Mouse (Mus musculus) A20 (cell line): ENCODE results near the gene Ryr3.
A peak's percentile ranks its signal among the peaks of the same experiment; 100 is the strongest.

Source experiments
- DNase-seq: peaks from one replicate; pipeline ENCODE4 v3.0.0-alpha.2; 2011; ENCODE audit warnings: low read depth, low spot score

Gene Ryr3

DNA sequence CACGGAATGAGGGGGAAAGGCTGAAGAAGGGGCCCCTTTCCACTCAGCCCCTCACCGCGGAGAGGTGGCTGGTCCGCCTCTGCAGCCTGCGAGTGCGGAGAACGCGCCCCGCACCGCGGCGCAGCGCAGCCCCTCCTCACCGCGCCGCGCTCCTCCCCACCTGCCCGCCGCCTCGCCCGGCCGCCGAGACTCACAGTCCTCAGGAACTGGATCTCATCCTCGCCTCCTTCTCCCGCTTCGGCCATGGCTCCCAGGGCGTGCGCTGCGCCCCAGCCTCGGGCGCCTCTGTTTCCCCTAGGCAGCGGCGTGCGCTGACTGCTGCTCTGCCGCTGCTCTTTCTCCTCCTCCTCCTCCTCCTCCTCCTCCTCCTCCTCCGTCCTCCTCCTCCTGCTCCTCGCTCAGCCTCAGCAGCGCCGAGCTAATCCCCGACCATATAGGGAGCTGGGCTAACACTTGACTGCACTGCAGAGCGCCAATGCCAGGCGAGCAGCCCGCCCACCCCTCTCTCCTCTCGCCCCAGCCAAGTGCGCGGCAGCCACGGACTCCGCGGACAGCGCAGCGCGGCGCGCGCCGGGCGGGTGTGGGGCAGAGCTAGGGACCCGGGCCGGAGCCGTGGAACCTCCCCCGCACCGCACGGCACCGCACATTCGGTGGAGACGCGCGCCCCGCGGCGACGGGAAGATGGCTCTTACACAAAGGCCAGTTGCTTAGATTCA lies at the start of gene Ryr3:
Gene Ryr3, minus strand, starts transcription at position 351 of the 716 bp plus-strand sequence.
- no peak for DNase-seq

DNA sequence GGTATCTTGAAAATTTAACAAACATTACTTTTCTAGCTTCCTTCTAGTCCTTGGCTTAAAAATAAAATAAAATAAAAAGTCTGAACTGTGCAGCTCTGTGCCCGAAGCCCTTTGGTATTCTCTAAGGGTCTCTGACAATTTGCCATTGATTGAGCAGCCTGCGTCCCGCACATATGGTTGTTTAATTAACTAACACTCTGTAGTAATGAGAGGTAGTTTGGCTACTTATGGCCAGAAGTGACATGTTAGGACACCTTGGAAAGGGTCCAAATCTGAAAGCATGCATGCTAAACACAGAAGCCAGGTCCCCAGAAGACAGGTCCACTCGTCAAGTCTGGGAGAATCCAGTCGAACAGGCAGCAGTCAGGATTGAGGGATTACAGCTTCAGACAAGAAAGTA lies 22.0 kb upstream of the Ryr3 start:
- no peak for DNase-seq

DNA sequence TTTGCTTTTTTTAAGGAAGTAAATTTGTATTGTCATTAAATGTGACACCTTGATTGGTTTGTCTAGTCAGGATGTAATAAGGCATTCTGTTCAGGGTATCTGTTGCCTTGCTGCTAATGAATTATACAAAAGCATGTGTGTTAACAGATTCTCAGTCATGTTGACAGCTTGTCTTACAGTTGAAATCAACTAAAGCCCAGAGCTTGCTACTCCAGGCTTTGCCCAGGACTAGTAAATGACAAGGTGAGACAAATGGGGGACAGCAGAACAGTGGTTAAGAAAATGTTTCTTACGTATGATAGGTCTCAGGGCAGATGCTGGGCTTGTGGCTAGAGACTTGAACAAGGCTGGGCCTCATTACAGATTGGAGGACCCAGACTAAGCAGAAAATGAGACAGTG lies 20.1 kb upstream of the Ryr3 start:
- no peak for DNase-seq

DNA sequence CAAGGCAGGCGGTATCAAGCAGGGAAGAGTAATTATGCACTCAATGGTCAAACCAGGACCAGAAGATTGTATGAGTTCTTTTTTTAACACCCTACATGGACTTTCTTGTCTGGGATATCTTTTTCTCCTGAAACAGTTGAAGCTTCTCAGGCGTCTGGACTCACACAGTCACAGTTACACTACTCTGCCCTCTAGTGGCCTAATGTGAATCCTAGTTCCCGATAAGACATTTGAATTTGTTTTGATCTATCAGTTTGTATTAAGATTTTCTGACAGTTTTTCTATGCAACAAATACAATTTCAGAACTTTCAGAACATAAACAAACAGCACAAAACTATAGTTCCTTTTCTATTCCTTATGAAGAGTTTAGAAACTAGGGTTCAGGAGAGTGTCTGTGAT lies 17.7 kb upstream of the Ryr3 start:
- DNase-seq, result peak; percentile 3

DNA sequence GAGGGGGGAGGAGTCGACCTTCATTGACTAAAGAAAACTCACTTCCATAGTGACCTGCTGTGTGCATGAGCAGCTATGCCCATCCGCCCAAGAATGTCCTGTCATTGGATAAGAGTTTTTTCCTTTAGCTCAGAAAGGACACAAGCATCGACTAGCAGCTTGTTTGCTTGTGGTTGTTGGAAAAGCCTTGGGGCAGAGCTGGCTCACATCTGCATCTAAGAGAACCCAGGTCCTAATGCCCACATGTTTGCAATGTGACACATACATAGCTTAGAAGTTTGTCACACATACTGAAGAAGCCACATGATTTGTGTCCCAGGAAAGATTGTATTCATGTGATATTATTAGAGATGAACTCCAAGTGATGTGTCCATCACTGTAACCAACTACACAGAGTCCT lies 16.5 kb upstream of the Ryr3 start:
- DNase-seq, result no peak

DNA sequence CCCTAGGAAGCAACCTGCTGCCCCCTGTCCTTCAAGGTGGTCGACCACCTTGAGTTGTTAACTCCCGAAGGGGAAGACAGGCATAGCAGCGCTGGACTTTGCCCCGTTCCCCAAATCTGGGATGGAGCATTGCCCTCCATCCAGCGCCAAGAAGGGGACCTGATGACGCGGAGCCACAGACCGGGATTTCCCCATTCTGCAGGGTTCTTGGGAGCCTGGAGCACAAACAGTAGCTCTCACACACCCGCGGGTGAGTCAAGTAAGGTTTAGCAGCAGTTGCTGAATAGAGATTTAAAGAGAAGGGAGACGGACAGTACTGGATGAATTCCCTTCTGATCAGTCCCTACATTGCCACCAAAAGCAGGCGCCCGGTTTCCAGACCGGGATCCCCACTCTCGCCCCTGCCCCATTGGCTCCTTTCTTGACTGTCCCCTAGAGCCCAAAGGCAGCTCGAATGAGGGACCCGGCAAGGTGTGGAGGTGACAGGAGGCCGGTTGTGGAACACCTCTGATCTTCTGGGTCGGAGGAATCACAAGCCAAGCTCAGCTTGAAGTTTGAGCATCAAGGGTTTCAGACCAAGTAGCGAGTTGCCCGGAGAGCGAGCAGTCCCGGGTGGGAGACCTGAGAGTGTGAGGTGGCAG lies 671 bp downstream of the Ryr3 start:
- no peak for DNase-seq

DNA sequence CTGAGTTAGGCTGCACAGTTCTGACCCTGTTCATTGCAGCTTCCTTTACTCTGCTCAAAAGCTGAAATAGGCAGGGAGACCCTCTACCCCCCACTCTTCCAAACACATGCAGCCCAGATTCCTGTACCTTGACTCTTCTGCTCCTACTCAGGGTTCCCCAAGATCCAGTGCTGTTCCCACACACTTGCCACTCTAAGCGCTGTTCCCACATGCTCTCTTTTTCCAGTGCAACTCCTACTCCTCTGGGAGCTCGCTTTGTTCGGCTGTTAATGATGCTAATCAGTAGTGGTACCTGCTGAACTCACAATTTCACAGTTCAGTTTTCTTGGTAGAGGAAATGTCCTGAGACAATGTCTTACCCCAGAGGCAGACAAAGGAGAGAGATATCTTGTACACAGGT lies 6.9 kb downstream of the Ryr3 start:
- DNase-seq, result no peak

DNA sequence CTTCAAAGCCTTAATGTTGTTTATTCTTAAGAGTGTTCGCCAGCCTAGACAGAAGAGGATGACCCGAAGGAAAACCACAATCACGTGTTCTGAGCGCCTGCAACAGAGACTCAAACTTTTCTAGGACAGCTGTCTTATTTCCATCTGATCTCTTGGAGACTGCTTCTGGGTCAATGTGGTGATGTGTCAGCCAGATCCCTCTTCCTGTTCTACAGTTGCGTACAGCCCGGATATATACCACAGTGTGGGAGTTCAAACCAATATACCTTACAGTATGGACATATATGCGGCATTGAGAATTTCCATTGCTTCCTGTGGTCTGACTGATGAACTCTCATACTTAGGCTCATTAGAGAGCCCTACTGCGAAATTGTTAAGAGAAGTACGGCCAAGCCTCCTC lies 7.6 kb downstream of the Ryr3 start:
- no peak for DNase-seq

DNA sequence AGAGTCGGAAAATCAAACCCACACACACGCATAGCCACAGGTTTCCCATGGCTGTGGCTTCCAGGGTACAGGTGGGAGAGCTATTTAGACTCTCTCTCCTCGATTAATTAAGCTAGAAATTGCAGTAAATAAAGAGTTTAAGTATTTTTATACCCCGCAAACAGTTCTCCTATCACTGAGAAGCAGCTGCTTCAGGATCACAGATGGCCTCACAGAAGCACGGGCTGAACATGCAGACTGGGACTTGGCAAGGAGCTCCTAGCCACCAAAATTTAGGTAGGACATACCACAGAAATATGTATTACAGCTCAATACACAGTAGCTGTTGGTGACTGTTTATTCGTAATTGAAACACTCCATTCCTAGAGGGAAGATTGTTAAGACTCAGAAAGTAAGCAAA lies 14.0 kb downstream of the Ryr3 start:
- DNase-seq, result no peak

DNA sequence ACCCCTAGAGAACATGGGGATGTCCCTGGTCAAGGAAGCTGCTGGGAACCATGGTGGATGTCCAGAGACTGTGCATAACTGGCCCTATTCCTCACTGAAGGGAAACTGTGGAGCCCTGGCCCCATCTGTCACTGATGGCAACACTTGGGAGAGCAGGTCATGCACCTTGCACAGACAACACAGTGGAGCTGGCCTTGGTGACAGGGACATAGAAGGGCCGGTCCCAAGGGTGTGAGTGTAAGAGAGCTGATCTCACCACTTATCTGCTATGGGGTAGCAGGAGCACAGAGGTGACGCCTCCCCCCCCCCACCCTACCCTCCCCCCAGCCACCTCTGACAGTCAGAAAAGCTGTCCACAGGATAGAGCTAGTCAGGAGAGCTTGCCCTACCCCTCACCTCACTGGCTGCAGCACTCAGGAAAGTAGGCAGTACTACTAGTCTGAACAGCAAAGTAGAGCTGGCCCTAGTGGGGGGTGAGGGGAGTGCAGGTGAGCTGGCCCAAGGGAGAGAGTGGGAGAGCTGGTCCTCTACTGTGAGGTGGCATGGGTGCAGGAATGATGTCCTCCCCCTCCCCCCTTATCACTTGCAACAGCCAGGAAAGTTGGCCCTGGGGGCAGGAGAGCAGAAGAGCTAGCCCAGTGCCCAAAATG lies 17.7 kb downstream of the Ryr3 start:
- DNase-seq, result no peak

DNA sequence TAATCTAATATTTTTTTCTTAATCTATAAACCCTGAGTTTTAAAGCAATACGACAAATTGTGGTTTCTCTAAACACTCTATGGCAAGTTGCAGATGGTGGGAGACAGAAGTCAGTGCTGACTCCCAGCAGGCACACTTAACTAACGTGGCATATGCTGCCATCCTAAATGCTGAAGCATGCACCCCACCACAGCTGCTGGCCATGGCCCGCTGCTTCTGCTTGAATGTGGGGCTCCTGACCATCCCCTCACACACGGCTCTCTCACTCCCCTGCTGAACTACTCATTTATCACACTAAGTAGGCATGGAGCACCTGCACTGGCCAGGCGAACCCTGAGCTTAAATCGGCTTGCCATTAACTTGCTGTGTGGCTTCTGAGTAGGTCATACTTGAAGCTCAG lies 29.7 kb downstream of the Ryr3 start:
- no peak for DNase-seq

DNA sequence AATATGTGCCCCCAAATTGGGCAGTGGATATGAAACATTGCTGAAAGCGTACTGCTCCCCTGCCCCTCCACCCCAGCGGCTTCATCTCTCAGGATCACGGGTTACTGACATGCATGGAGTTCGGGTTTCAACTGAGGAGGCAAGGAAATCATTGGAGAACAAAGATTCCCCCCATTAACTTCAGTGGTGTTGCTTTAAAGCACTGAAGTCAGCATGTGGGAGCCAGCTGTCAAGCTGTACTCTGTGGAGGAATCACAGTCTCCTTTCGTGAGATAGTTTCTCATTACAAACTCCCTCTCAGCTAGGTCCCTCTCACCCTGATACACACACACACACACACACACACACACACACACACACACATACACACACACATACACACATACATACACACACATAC lies 35.2 kb downstream of the Ryr3 start:
- DNase-seq, result no peak

DNA sequence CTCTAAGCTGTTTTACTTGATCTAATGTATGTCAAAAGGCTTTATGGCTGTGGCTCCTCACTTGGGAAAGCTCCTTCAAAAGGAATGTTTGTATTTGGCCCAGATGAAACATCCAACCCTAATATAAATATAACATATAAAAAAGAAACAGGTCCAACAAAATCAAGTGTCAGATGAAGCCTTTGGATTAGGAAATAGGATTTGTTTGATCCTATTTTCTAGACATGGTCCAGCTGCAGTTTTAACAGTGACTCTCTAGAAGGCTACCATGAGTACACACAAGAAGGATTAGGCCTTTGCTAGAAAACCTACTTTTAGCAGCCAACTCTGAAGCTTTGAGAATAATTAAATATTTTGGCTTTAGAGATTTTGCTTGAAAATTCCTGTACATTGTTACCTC lies 38.8 kb downstream of the Ryr3 start:
- no peak for DNase-seq

DNA sequence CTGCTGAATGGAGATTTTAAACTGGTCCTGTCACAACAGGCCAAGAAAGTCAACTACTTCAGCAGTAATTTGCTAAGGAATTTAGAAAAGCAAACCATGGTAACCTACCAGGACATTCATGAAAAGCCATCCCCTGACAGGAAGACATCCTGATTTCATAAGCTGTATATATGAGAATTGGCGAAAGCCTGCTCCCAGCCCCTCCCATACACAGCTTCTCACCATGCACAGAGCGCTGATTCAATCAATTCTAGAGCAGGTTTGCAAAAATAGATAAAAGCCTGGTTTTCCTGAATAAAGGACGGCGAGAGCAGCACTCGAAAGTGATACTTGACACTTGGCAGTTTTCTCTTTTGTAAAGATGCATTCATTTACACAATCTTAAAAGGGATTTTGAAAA lies 40.6 kb downstream of the Ryr3 start:
- DNase-seq, result no peak

DNA sequence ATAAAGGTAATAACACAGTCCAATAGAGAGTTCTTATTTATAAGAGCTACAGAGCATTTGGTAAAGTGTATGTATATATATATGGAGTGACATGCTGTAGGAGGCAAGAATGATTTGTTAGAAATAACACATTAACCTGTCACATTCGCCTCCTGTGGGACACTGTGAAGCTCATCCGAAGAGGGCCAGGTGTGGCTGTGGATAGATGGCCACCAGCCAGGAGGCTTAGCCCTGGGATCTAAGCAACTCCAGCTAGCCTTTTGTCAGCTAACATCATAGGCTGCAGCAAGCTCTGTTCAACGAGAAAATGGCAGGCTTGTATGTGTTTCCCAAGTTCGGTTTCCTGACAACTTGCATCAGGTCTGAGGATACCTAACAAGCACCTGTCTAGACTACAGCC lies 48.8 kb downstream of the Ryr3 start:
- no peak for DNase-seq

DNA sequence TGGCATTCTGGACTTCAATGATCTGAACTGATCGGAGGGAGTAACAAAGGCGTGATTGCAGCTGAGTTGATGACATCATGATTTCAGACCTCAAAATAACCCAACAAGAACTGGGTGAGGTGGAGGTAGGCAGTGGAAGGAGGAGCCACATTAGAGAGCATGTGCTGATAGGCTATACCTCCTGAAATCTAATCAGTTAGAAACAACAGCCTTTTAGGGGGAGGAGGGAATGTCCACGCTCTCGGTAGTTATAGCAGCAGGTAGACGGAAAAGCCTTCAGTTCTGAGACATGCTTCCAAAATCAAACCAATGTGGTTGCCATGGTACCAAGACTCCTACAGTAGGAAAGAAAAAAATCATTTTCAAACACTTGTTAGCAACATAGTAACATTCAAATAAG lies 55.4 kb downstream of the Ryr3 start:
- no peak for DNase-seq

DNA sequence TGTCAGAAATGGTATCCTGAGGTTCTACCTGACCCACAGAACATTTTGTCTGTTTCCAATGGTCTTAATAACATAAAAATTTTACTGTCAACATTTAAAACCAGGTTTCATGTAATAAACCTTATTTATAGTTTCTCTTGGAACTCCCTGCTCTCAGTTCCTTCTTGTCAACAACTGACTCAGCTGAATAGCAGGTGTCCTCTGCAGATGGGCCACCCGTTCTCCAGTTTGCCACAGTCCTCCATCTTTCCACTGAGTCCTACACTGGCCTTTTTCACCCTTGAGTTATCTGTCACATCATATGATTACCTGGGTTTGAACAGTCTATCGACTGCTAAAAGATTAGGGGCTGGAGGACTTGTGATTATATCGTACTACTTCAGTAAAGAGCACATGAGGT lies 79.1 kb downstream of the Ryr3 start:
- DNase-seq, result no peak

DNA sequence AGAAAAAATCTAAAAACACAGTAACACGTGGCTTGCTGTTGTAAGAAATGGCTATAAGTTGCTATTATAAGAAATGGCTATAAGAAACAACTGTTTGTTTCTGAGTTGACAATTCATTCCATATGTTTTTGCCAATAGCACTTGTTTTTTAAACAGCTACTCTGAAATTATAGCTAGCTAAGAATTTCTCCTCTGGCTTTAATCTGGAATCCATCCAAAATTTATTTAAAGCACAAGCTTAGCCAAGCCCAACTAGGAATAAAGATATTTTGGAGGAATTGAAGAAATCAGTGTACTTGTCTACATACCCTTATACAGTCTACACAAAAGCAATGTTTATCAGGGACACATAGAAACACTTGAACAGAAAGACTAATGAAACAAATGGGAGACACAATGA lies 93.4 kb downstream of the Ryr3 start:
- no peak for DNase-seq

DNA sequence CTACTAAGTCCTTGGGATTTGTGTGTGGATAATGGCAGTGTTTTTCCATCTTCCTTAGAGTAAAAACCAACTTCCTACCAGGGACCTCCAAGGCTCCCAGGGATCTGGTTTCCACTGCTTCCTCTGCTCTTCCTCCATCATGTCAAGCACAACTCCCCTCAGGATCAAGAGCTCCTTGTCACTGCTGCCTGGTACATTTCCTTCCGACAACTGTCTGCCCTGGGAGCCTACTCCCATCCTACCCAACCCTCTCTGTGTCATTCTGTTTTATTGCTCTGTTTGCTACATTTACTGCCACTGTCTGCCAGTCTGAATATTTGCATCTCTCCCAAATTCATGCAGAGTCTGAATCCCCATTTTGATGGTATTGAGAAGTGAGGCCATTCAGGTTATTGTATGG lies 97.8 kb downstream of the Ryr3 start:
- DNase-seq, result no peak

DNA sequence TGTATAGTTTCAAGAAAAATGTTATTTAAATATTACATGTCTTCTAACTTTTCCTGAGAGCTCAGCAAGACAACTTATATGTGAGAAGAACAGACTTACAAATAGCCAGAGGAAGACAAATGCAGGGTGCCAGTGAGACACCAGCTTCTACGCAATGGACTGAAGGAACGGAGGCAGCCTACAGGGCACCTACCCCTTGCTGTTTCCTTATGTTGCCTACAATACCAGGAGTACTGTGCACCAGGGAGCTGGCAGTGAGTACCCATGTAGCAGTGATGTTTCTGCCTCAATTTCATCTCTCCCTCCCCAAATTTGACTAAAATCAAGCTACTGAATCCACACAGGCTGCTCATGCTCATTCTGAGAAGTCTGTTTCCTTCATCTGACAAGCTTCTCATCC lies 100.1 kb downstream of the Ryr3 start:
- no peak for DNase-seq

DNA sequence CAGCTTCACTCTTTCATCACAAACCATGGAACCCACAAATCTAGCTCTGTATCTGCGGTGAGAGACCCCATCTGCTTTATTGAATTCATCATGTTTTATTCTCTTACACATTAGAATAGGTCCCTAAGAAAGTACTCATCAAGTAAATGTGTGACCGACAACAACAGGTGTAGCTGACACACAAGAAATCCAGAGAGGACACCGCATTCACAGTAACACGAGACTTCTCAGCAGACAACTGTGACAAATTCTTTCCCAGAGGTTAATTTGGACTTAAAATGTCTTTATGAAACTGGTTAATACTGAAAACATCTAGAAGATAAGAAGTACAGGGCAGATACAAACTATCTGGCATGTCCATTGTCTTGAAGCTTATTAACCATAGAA lies 101.0 kb downstream of the Ryr3 start:
- no peak for DNase-seq

DNA sequence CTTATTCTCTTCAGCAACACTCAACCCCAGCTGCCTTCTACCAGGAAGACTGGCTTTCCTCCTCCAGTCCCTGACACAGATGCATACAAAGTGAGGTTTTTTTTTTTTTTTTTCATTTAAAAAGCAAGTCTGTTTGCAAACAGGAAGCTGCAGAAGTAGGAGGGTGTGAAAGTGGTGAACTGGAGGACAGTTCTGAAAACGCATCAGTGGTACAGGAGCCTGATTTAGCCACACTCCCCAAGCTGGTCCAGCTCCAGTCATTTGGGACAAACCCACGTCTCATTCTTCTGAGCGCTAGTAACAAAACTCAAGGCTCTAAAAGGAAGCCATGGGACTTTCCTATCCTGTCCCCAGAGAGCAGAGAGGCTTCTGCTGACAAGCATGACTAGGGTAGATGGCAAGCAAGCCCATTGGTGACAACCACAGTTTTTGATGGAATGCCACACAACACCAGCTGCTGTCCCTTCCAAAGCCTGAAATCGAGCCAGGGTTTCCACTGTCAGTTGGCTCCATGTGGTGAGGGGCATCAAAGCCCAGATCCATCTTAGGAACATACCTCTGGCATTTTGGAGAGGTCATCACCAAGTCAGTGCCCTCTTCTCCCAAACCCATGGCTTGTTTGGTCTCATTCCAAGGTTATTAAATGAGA lies 101.5 kb downstream of the Ryr3 start:
- DNase-seq, result no peak

DNA sequence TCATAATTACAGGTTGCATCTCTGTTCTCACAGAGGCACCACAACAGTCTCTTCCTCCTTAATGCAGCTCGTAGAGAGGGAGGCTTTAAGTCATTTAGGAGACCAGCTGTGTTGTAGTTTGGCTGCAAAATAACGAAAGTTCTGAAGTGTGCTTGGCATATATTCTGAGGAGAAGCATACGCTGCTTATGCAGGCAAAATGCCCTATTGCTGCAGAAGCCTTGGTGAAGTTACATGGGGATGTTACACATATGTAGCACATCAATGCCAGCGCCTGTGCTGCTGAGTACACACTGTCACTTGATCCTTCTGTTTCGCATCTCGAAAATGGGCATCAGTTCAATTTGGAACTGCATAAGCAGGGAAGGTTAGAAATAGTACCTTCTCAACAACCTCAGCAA lies 112.3 kb downstream of the Ryr3 start:
- DNase-seq, result no peak
